Mouse (Mus musculus): ENCODE measurements around the gene Cyct.

Cyct gene

GRCm38 (mm10) chr2:76360226-76360625, at the start of gene Cyct:
Gene Cyct (minus strand): TSS chr2:76360450.
- no peak for DNase-seq (ENCODE audit: low read depth, low spot score)

DNA sequence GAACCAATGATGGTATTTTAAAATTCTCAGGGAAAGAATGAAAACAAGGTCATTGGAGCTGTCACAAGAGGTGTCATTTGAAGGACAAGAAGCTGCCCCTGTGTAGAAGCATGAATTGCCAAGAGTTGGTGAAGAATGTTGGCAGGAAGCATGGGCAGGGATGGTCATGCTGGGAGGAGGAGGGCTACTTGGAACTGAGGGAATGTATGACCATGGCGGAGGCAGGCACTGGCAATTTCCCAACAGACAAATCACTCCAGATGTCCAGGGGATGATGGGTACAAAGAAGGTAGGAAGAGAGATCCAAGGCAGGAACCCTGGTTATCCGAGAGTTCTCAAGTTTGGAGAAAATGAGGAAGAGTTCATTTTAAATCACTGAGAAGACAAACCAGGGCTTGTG, 49.7 kb upstream of the Cyct start:
- DNase-seq (ENCODE audit: low read depth, low spot score): no peak

- no peak for DNase-seq (ENCODE audit: low read depth, low spot score)
Observed at GRCm38 (mm10) chr2:76409526-76409925, 49.3 kb upstream of the Cyct start.

GRCm38 (mm10) chr2:76406937-76407441, 46.7 kb upstream of the Cyct start:
- no peak for DNase-seq (ENCODE audit: low read depth, low spot score)

- DNase-seq (ENCODE audit: low read depth, low spot score): no peak
Observed at GRCm38 (mm10) chr2:76406151-76406936, 46.1 kb upstream of the Cyct start, which contains the start of gene Osbpl6. Gene Osbpl6 (plus strand): TSS chr2:76406508.

DNA sequence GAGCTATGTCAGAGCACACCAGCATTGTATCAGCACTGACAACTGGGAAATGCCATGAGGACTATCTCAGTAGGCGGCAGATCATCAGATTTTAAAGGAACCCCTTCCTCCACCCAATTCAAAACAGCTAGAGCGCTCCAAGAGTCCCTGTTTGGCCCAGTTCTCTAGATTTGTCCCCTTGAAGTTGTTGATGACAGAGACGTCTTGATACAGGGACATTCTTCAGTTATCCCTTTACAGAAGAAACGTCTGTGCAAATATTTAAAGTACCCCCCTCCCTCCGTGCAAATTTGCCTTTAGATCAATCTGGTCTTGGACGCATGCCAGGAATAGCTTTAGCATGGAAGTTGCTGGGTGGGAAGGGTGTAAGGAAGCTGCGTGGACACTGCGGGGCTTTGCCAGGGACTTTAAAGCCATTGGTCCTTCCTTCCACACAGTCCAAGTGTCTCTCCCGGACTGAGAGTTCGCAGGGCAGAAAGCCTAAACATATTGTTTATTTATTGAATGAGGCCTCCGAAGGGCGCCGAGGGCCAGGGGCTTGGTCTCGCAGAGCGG, 45.4 kb upstream of the Cyct start:
- DNase-seq (ENCODE audit: low read depth, low spot score): no peak

GRCm38 (mm10) chr2:76400178-76400577, 39.9 kb upstream of the Cyct start:
- DNase-seq (ENCODE audit: low read depth, low spot score): no peak

- DNase-seq (ENCODE audit: low read depth, low spot score): no peak
Observed at GRCm38 (mm10) chr2:76386531-76386930, 26.3 kb upstream of the Cyct start.

DNA sequence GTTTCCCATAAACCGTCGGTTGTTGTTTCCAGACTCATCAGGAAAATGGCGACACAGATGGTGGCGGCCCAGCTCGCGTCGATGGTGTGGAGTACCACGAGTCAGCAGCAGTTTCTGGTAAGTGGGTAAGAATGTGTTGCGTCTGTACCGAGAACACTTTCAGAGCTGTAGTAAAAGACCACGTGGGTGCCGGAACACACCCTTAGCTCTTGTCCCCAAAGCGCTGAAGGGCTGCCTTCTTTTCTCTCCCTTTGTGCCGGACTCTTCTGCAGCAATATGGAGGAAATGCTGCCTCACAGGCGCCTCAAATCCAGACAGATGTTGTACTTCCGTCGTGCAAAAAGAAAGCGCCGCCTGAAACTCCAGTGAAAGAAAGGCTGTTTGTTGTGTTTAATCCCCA, 18.4 kb upstream of the Cyct start:
- DNase-seq (ENCODE audit: low read depth, low spot score): no peak

DNA sequence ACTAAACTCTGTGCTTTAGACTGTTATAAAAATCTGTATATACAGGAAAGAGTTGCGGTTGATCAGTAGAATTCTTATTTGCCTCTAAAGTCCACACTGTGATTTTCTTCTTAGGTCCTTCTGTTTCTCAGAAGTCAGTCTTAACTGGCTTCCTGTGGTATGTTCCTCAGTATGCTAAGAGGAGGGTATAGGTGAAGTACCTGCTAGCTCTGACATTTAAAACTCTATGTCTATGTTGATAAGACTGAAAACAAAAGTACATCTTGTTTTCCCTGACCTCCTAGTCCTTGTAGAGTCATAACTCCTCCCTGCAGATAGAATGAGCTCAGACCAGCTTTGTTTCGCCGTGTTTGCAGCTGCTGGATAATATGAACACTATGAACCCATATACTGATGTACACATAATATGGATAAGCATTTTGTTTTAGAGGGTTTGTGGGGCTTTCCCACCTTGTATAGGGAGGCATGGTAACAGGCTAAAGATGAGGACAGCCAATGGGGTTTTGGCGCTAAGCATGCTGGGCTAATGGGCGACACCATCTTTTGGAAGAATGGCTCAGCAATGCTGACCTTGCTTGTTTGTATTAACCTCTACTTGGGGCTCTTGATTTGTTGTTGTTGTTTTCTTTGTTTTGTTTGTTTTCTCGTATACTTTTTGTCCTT, 14.4 kb upstream of the Cyct start:
- no peak for DNase-seq (ENCODE audit: low read depth, low spot score)

- DNase-seq (ENCODE audit: low read depth, low spot score): peak; percentile 14
Observed at GRCm38 (mm10) chr2:76372244-76372643, 12.0 kb upstream of the Cyct start.

GRCm38 (mm10) chr2:76370656-76370922, 10.3 kb upstream of the Cyct start:
- peak; percentile 34 for DNase-seq (ENCODE audit: low read depth, low spot score)

GRCm38 (mm10) chr2:76369821-76370655, 9.8 kb upstream of the Cyct start, which contains the start of gene Rbm45:
Gene Rbm45 (plus strand): TSS chr2:76369984.
- DNase-seq (ENCODE audit: low read depth, low spot score): peak; percentile 92

DNA sequence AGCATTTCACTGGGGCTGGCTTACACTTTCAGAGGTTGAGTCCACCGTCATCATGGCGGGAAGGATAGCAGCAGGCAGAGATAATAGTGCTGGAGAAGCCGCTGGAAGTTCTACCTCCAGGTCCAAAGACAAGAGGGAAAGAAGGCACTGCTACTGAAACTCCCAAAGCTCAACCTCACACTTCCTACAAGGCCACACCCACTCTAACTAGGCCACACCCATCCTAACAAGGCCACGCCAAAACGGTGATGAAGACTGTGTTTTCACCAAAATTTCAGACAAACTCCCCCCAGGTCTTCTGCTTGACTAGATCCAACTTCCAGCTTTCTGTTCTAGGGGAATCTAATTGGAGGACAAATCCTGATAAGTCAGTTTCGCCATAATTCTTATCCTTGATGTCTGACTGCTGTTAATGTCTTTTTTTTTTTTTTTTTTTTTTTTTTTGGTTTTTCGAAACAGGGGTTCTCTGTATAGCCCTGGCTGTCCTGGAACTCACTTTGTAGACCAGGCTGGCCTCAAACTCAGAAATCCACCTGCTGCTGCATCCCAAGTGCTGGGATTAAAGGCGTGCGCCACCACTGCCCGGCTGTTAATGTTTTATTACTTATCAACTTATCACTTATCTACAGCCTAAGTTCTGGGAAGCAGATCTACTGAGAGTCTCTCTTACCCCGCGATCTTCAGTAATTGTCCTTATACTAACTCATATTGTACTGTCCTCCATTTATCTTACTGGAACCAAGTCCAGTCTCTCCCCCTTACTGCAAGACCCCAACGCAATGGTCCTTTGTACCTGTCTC, 8.8 kb upstream of the Cyct start:
- DNase-seq (ENCODE audit: low read depth, low spot score): peak; percentile 9

DNA sequence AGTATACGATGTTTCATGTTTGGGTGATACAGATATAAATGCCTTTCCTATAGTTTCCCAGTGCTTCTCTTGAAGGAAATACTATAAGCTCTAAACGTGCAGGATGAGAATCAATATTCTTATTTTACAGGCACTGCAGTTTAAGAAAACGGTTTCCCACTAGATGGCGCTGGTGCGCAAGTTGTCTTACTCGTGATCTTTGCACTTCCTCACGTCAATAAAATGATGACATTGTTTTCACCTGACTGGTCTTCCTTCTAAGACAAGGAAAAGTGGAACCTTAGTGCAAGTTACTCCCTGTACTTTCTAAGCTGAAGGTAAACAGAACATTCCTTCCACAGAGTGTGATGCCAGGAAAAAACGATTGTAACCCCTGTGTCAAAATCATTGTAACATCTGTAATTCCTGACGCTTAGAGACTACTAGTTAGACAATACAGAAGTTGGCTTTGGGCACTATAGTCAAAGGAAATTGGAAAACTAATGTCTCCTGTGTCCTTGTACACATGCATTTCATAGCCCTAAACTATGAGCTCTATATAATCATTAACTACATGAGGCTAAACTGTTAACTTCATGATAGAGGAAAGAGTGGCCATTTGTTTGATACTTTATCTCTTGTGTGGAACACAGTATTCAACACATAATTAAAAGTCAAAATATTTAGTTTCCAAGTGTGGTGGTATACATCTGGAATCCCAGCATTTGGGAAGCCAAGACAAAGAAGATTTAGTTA, 7.1 kb upstream of the Cyct start:
- peak; percentile 91 for DNase-seq (ENCODE audit: low read depth, low spot score)

- DNase-seq (ENCODE audit: low read depth, low spot score): no peak
Observed at GRCm38 (mm10) chr2:76365811-76366210, 5.6 kb upstream of the Cyct start.

DNA sequence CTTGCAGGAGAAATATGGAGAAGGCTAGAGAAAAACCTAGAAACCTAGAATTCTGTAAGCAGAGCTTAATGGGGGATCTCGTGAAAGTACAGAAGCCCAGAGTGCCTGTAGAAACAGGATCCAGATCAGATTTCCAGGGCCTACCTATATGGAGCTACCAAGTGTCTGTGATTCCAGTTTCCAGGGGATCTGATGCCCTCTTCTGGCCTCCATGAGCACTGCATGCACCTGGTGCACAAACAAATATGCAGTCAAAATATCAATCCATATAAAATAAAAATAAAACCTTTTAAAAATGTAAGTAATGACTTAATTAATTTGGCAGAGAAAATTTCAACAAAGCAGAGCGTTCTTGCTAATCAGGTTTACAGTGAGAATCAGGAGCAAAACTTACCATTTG, 1.9 kb upstream of the Cyct start:
- peak; percentile 54 for DNase-seq (ENCODE audit: low read depth, low spot score)

DNA sequence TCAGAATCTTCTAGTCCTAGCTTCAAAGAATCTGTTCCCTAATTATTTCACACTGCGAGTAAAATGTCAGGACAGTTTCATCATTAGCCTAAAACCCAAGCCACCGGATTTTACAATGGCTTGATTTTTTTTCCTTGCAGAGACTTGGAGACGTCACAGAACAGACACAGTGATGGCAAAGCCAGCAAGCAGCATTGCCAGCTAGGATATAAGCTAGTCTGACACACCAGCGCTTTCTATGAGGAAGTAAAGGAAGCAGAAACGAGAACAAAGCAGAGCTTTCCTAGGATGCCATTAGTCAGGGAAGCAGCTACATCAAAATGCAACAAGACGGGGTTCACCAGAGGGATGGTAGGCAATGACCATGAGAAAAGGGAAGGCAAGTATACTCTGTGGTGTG, 12.4 kb downstream of the Cyct start:
- no peak for DNase-seq (ENCODE audit: low read depth, low spot score)

- no peak for DNase-seq (ENCODE audit: low read depth, low spot score)
Observed at GRCm38 (mm10) chr2:76342146-76342545, 18.1 kb downstream of the Cyct start.
